Mouse (Mus musculus): Measurements from ENCODE around the gene Hdgfl2. TPM values are rescaled to one million over a fixed set of nuclear protein-coding genes. Genes with fewer than 3 reads are reported as not detected.

Gene Hdgfl2
- 94.8 and 96.5 TPM in 2 replicates for polyA plus RNA-seq (2014; fragmentation: Nextera tagmentation; extraction: Ambion mirVana)

DNA sequence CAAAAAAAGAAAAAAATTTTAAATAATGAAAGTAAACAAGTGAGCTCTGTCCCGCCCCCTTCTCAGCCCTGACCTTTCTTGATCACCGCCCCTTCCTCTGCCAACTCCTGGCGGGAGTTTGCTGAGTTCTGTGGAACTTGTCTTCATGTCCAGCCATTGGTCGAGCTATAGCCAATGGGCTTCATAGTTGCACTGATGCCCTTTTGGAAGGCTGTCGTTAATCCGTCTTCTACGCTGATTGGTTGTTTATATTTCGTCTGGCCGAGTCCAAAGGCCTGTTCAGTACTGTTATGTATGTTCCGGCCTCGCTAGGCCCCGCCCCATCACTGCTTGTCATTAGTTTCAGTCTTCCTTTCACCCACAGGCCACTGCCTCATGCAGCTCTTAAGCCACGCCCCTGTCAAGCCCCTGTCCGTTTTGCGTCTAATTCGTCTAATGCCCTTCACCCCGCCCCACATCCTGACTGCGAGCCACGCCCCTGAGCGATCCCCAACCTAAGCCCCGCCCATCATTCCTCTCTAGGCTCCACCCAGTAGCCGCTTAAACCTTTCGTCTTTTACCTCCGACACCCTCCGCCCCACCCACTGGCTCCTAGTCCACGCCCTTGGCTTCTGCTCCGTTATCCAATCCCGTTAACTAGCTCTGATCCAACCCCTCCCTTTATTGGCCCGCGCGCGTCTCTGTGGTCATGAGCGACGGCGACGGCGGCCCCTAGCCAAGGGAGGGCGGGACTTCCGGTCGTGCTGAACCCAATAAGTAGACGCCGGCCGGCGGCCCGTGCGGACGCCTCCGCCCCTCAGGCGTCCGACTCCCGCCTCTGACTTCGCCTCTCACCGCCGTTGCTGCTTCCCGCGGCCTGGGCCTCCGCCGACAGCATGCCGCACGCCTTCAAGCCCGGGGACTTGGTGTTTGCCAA, at the start of gene Hdgfl2:
TSS of gene Hdgfl2 (plus strand) at position 755 of the 916 bp plus-strand sequence.
- peak; percentile 93 for ATAC-seq (ENCODE audit: insufficient number of reproducible peaks, insufficient read depth, low FRiP score, low read depth)
- H3K36me3 ChIP-seq (ENCODE audit: control insufficient read depth, insufficient read depth, low read length) = peaks cover 15% of the 10 kb centered on the region; the same call in 1 of the 2 replicates
- under 1% methylated on average over 61 of the region's 61 CpGs for WGBS
- peak within 1 kb of the TSS; percentile 83 for H3K4me2 ChIP-seq (replicated peaks; ENCODE audit: low read depth, low read length)
- peak within 1 kb of the TSS; percentile 52; the same call in 1 of the 2 replicates for H3K27ac ChIP-seq (ENCODE audit: low read length)
- peak within 1 kb of the TSS; percentile 80 for H3K9ac ChIP-seq (replicated peaks; ENCODE audit: low read depth, low read length)
- H3K4me1 ChIP-seq (ENCODE audit: control insufficient read depth, insufficient read depth, low read length) = peaks cover 21% of the 10 kb centered on the region
- H3K9me3 ChIP-seq (ENCODE audit: control insufficient read depth, low read depth, low read length) = no peaks in the 10 kb centered on the region
- H3K27me3 ChIP-seq (ENCODE audit: control insufficient read depth, insufficient read depth, low read length) = no peaks in the 10 kb centered on the region
- peak within 1 kb of the TSS; percentile 94 for H3K4me3 ChIP-seq (ENCODE audit: low read depth, low read length)

- Histone ChIP-seq H3K27ac (ENCODE audit: low read length) (no peak overlapping the region), H3K9me3 (ENCODE audit: control insufficient read depth, low read depth, low read length) (no peaks in the 10 kb centered on the region), H3K4me3 (ENCODE audit: low read depth, low read length) (no peak overlapping the region), H3K9ac (replicated peaks; ENCODE audit: low read depth, low read length) (no peak overlapping the region), H3K4me1 (ENCODE audit: control insufficient read depth, insufficient read depth, low read length) (peaks cover 13% of the 10 kb centered on the region; the same call in 1 of the 2 replicates), H3K27me3 (ENCODE audit: control insufficient read depth, insufficient read depth, low read length) (no peaks in the 10 kb centered on the region), H3K4me2 (replicated peaks; ENCODE audit: low read depth, low read length) (no peak overlapping the region), H3K36me3 (ENCODE audit: control insufficient read depth, insufficient read depth, low read length) (peaks cover 31% of the 10 kb centered on the region)
- no peak for ATAC-seq (ENCODE audit: insufficient number of reproducible peaks, insufficient read depth, low FRiP score, low read depth)
- 91% methylated on average over 9 of the region's 9 CpGs for WGBS
These were observed 49.1 kb upstream of the Hdgfl2 start for GRCm38 (mm10) chr17:56030238-56030870.

GRCm38 (mm10) chr17:56030919-56031318, 48.5 kb upstream of the Hdgfl2 start:
- no peaks in the 10 kb centered on the region for H3K27me3 ChIP-seq (ENCODE audit: control insufficient read depth, insufficient read depth, low read length)
- no peak overlapping the region for H3K4me3 ChIP-seq (ENCODE audit: low read depth, low read length)
- H3K9ac ChIP-seq (replicated peaks; ENCODE audit: low read depth, low read length) = no peak overlapping the region
- ATAC-seq (ENCODE audit: insufficient number of reproducible peaks, insufficient read depth, low FRiP score, low read depth) = no peak
- peaks cover 31% of the 10 kb centered on the region for H3K36me3 ChIP-seq (ENCODE audit: control insufficient read depth, insufficient read depth, low read length)
- WGBS = 46% methylated on average over 5 of the region's 5 CpGs
- no peaks in the 10 kb centered on the region for H3K9me3 ChIP-seq (ENCODE audit: control insufficient read depth, low read depth, low read length)
- peaks cover 18% of the 10 kb centered on the region for H3K4me1 ChIP-seq (ENCODE audit: control insufficient read depth, insufficient read depth, low read length)
- H3K27ac ChIP-seq (ENCODE audit: low read length) = no peak overlapping the region
- H3K4me2 ChIP-seq (replicated peaks; ENCODE audit: low read depth, low read length) = no peak overlapping the region

DNA sequence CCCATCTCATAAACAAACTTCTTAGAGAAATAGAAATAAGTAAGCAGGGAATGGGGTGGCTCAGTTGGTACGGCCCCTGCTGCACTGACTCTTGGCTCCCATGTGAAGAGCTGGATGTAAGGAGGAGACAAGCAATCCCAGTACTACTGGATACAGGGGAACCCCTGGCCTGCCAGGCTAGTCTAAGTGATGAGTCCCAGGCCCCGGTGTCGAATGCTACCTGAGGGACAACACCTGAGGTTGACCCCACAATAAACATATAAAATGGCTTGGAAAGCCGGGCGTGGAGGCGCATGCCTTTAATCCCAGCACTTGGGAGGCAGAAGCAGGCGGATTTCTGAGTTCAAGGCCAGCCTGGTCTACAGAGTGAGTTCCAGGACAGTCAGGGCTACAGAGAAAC, 48.0 kb upstream of the Hdgfl2 start:
- no peak for ATAC-seq (ENCODE audit: insufficient number of reproducible peaks, insufficient read depth, low FRiP score, low read depth)
- Histone ChIP-seq H3K27me3 (ENCODE audit: control insufficient read depth, insufficient read depth, low read length) (no peaks in the 10 kb centered on the region), H3K4me3 (ENCODE audit: low read depth, low read length) (no peak overlapping the region), H3K4me1 (ENCODE audit: control insufficient read depth, insufficient read depth, low read length) (peaks cover 18% of the 10 kb centered on the region), H3K9ac (replicated peaks; ENCODE audit: low read depth, low read length) (no peak overlapping the region), H3K36me3 (ENCODE audit: control insufficient read depth, insufficient read depth, low read length) (peaks cover 31% of the 10 kb centered on the region), H3K4me2 (replicated peaks; ENCODE audit: low read depth, low read length) (no peak overlapping the region), H3K9me3 (ENCODE audit: control insufficient read depth, low read depth, low read length) (no peaks in the 10 kb centered on the region), H3K27ac (ENCODE audit: low read length) (no peak overlapping the region)
- 89% methylated on average over 7 of the region's 7 CpGs for WGBS

GRCm38 (mm10) chr17:56032127-56032733, 47.2 kb upstream of the Hdgfl2 start:
- Histone ChIP-seq H3K4me3 (ENCODE audit: low read depth, low read length) (no peak overlapping the region), H3K27ac (ENCODE audit: low read length) (no peak overlapping the region), H3K27me3 (ENCODE audit: control insufficient read depth, insufficient read depth, low read length) (no peaks in the 10 kb centered on the region), H3K4me1 (ENCODE audit: control insufficient read depth, insufficient read depth, low read length) (peaks cover 18% of the 10 kb centered on the region), H3K36me3 (ENCODE audit: control insufficient read depth, insufficient read depth, low read length) (peaks cover 31% of the 10 kb centered on the region), H3K9me3 (ENCODE audit: control insufficient read depth, low read depth, low read length) (no peaks in the 10 kb centered on the region), H3K4me2 (replicated peaks; ENCODE audit: low read depth, low read length) (no peak overlapping the region), H3K9ac (replicated peaks; ENCODE audit: low read depth, low read length) (no peak overlapping the region)
- 77% methylated on average over 6 of the region's 6 CpGs for WGBS
- no peak for ATAC-seq (ENCODE audit: insufficient number of reproducible peaks, insufficient read depth, low FRiP score, low read depth)

DNA sequence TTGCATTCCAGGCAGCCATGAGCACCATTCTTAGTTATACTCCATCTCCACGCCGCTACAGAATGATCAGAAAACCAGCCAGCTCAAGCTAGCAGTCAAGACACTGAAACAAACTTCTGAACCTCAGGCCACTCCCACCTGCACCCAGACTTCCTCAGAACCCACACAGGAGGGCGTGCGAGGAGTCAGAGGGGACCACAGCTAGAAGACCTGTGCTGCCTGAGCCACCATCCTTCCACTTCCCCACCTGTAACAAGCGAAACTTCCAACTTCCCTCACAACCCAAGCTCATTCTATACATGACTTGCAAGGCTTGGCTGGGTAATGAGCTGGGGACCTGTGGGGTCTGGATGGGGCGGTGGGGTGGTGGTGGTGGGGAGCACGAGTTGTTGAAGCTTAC, 46.6 kb upstream of the Hdgfl2 start:
- 67% methylated on average over 7 of the region's 7 CpGs for WGBS

GRCm38 (mm10) chr17:56034040-56034725, 45.3 kb upstream of the Hdgfl2 start:
- Histone ChIP-seq H3K4me3 (ENCODE audit: low read depth, low read length) (no peak overlapping the region), H3K9me3 (ENCODE audit: control insufficient read depth, low read depth, low read length) (no peaks in the 10 kb centered on the region), H3K27me3 (ENCODE audit: control insufficient read depth, insufficient read depth, low read length) (no peaks in the 10 kb centered on the region), H3K4me1 (ENCODE audit: control insufficient read depth, insufficient read depth, low read length) (peaks cover 18% of the 10 kb centered on the region), H3K36me3 (ENCODE audit: control insufficient read depth, insufficient read depth, low read length) (peaks cover 24% of the 10 kb centered on the region), H3K4me2 (replicated peaks; ENCODE audit: low read depth, low read length) (peak overlapping the region; percentile 79; the same call in 1 of the 2 replicates), H3K9ac (replicated peaks; ENCODE audit: low read depth, low read length) (no peak overlapping the region), H3K27ac (ENCODE audit: low read length) (no peak overlapping the region)
- 84% methylated on average over 7 of the region's 7 CpGs for WGBS
- ATAC-seq (ENCODE audit: insufficient number of reproducible peaks, insufficient read depth, low FRiP score, low read depth) = no peak

More for the DNA sequence above, 46.6 kb upstream of the Hdgfl2 start:
- Histone ChIP-seq H3K4me2 (replicated peaks; ENCODE audit: low read depth, low read length) (no peak overlapping the region), H3K27ac (ENCODE audit: low read length) (no peak overlapping the region), H3K4me3 (ENCODE audit: low read depth, low read length) (no peak overlapping the region), H3K4me1 (ENCODE audit: control insufficient read depth, insufficient read depth, low read length) (peaks cover 18% of the 10 kb centered on the region), H3K36me3 (ENCODE audit: control insufficient read depth, insufficient read depth, low read length) (peaks cover 31% of the 10 kb centered on the region), H3K27me3 (ENCODE audit: control insufficient read depth, insufficient read depth, low read length) (no peaks in the 10 kb centered on the region), H3K9me3 (ENCODE audit: control insufficient read depth, low read depth, low read length) (no peaks in the 10 kb centered on the region), H3K9ac (replicated peaks; ENCODE audit: low read depth, low read length) (no peak overlapping the region)
- no peak for ATAC-seq (ENCODE audit: insufficient number of reproducible peaks, insufficient read depth, low FRiP score, low read depth)

DNA sequence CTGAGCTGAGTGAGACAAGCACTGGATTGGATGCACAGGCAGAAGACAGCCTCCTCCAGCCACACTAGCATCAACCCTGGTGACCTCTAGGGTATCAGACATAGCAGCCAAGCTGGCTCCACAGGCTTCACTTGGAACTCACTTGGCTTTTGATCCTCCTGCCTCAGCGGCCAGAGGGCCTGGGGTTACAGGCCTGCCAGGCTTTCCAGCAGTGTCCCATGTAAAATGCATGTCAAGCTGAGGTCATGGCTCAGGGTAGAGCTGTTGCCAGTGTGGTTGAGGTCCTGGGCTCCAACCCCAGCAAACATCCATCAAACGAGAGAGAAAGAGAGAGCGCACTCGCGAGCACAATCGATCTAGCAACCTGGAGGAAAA, 44.7 kb upstream of the Hdgfl2 start:
- Histone ChIP-seq H3K9me3 (ENCODE audit: control insufficient read depth, low read depth, low read length) (no peaks in the 10 kb centered on the region), H3K4me1 (ENCODE audit: control insufficient read depth, insufficient read depth, low read length) (peaks cover 18% of the 10 kb centered on the region), H3K36me3 (ENCODE audit: control insufficient read depth, insufficient read depth, low read length) (peaks cover 21% of the 10 kb centered on the region), H3K9ac (replicated peaks; ENCODE audit: low read depth, low read length) (no peak overlapping the region), H3K27ac (ENCODE audit: low read length) (no peak overlapping the region), H3K4me2 (replicated peaks; ENCODE audit: low read depth, low read length) (peak overlapping the region; percentile 79), H3K27me3 (ENCODE audit: control insufficient read depth, insufficient read depth, low read length) (no peaks in the 10 kb centered on the region), H3K4me3 (ENCODE audit: low read depth, low read length) (peak overlapping the region; percentile 82; the same call in 1 of the 2 replicates)
- WGBS = 72% methylated on average over 6 of the region's 6 CpGs
- ATAC-seq (ENCODE audit: insufficient number of reproducible peaks, insufficient read depth, low FRiP score, low read depth) = no peak
